Mouse (Mus musculus) lung, postnatal 36 days (tissue): ENCODE measurements around the gene Pcsk4.

Experiments
- DNase-seq: peaks from one replicate; pipeline ENCODE4 v3.0.0; 2022; ENCODE audit warnings: mixed read lengths

Gene Pcsk4

GRCm38 (mm10) chr10:80296824-80297223 is 32.5 kb downstream of the Pcsk4 start:
- DNase-seq, result no peak

GRCm38 (mm10) chr10:80295618-80296425 is 33.5 kb downstream of the Pcsk4 start, which contains the start of gene Apc2:
Gene Apc2, plus strand, starts transcription at chr10:80295977.
- DNase-seq, result peak; percentile 88

GRCm38 (mm10) chr10:80294788-80295303 is 34.5 kb downstream of the Pcsk4 start:
- DNase-seq, result no peak

- DNase-seq, result no peak
Observed at GRCm38 (mm10) chr10:80294311-80294710, 35.0 kb downstream of the Pcsk4 start.

- no peak for DNase-seq
Observed at GRCm38 (mm10) chr10:80293325-80293724, 36.0 kb downstream of the Pcsk4 start.

- DNase-seq, result peak; percentile 97
Observed at GRCm38 (mm10) chr10:80292251-80293146, 36.8 kb downstream of the Pcsk4 start, which contains the start of gene Rps15. Gene Rps15, plus strand, starts transcription at chr10:80292453.

- DNase-seq, result no peak
Observed at GRCm38 (mm10) chr10:80288657-80289056, 40.6 kb downstream of the Pcsk4 start.

- DNase-seq, result no peak
Observed at GRCm38 (mm10) chr10:80288097-80288496, 41.2 kb downstream of the Pcsk4 start.

GRCm38 (mm10) chr10:80285222-80286070 is 43.9 kb downstream of the Pcsk4 start:
- DNase-seq, result no peak

- DNase-seq, result peak; percentile 70
Observed at GRCm38 (mm10) chr10:80282481-80283441, 46.5 kb downstream of the Pcsk4 start.

GRCm38 (mm10) chr10:80281921-80282371 is 47.4 kb downstream of the Pcsk4 start:
- DNase-seq, result peak; percentile 86

- DNase-seq, result peak; percentile 81
Observed at GRCm38 (mm10) chr10:80281304-80281703, 48.0 kb downstream of the Pcsk4 start.

GRCm38 (mm10) chr10:80279273-80279672 is 50.0 kb downstream of the Pcsk4 start:
- no peak for DNase-seq

- DNase-seq, result no peak
Observed at GRCm38 (mm10) chr10:80278390-80278789, 50.9 kb downstream of the Pcsk4 start.

GRCm38 (mm10) chr10:80276238-80276637 is 53.1 kb downstream of the Pcsk4 start:
- DNase-seq, result peak; percentile 46

- DNase-seq, result peak; percentile 73
Observed at GRCm38 (mm10) chr10:80273847-80274246, 55.5 kb downstream of the Pcsk4 start.

GRCm38 (mm10) chr10:80271870-80272585 is 57.3 kb downstream of the Pcsk4 start:
- DNase-seq, result peak; percentile 34
